Mouse (Mus musculus) liver, embryonic 14.5 days (tissue): ENCODE results near the gene Gm49325.

Experiments
- CTCF ChIP-seq: IDR thresholded peaks from 2 replicates; pipeline ENCODE4 v1.5.1; 2016; ENCODE audit warnings: antibody characterized with exemption, low read depth, control low read depth
- EP300 ChIP-seq: IDR thresholded peaks from 2 replicates; pipeline ENCODE4 v1.6.1; 2016; ENCODE audit warnings: antibody characterized with exemption, low read depth

GRCm38 (mm10) chr10:77569481-77569880, 36.5 kb upstream of the Gm49325 start:
- TF ChIP-seq CTCF: no peak
- TF ChIP-seq EP300: no peak
